Mouse (Mus musculus) C2C12 (cell line): ENCODE data around the gene Scarf2. TPM values are rescaled to one million over a fixed set of nuclear protein-coding genes. Genes with fewer than 3 reads are reported as not detected.

Experiments
- H3K27me3 ChIP-seq: one replicate; pipeline ENCODE4 v1.6.1; 2011; ENCODE audit not compliant: control insufficient read depth, insufficient read depth, insufficient read length
- H3K36me3 ChIP-seq: one replicate; pipeline ENCODE4 v1.6.1; 2011; ENCODE audit not compliant: control insufficient read depth, insufficient read depth
- H3K4me3 ChIP-seq: one replicate; pipeline ENCODE4 v1.5.1; 2011; ENCODE audit warnings: mild to moderate bottlenecking, control low read depth; ENCODE audit not compliant: poor library complexity, insufficient read depth, severe bottlenecking
- H3K79me2 ChIP-seq: one replicate; pipeline ENCODE4 v1.6.1; 2011; ENCODE audit not compliant: control insufficient read depth, insufficient read depth
- H3K79me3 ChIP-seq: one replicate; pipeline ENCODE4 v1.6.1; 2011; ENCODE audit warnings: low read depth, control low read depth
- H3ac ChIP-seq: one replicate; pipeline ENCODE3; 2011; ENCODE audit warnings: low read depth; ENCODE audit not compliant: control insufficient read depth, insufficient read length
- CEBPB ChIP-seq: IDR thresholded peaks from one replicate; pipeline ENCODE4 v1.6.1; 2011; ENCODE audit warnings: low read depth, mild to moderate bottlenecking, control low read depth, moderate library complexity
- CTCF ChIP-seq: IDR thresholded peaks from one replicate; pipeline ENCODE4 v1.5.1; 2011; ENCODE audit not compliant: control insufficient read depth, insufficient read depth, insufficient read length
- FOSL1 ChIP-seq: IDR thresholded peaks from one replicate; pipeline ENCODE4 v1.8.0; 2011; ENCODE audit warnings: mild to moderate bottlenecking, low read length; ENCODE audit not compliant: poor library complexity, insufficient read depth, severe bottlenecking
- MAX ChIP-seq: IDR thresholded peaks from one replicate; pipeline ENCODE4 v1.6.1; 2011; ENCODE audit warnings: mild to moderate bottlenecking, control low read depth
- MYOD1 ChIP-seq: IDR thresholded peaks from one replicate; pipeline ENCODE4 v1.6.1; 2011; ENCODE audit warnings: low read depth; ENCODE audit not compliant: control insufficient read depth, insufficient read length
- MYOG ChIP-seq: IDR thresholded peaks from one replicate; pipeline ENCODE4 v1.6.1; 2011; ENCODE audit not compliant: control insufficient read depth, insufficient read length; ENCODE audit errors: extremely low read depth
- USF1 ChIP-seq: IDR thresholded peaks from one replicate; pipeline ENCODE4 v1.6.1; 2011; ENCODE audit warnings: low read depth, mild to moderate bottlenecking, control low read depth, moderate library complexity
- polyA plus RNA-seq: library from polyadenylated mRNA; unstranded; fragments of >200 nt; fragmentation: generic; extraction: Trizol; gene quantifications from one replicate; pipeline ENCODE4 v1.2.1, GENCODE M21; 2012; ENCODE audit warnings: missing spikeins

The Scarf2 gene
- polyA plus RNA-seq, 1 experiment = 38.5 TPM

GRCm38 (mm10) chr16:17776828-17777227 lies 20.3 kb upstream of the Scarf2 start:
- Histone ChIP-seq H3K79me3 (no peaks in the 10 kb centered on the region), H3K4me3 (no peak overlapping the region), H3ac (no peak overlapping the region), H3K36me3 (peaks cover 4% of the 10 kb centered on the region), H3K79me2 (no peaks in the 10 kb centered on the region), H3K27me3 (no peaks in the 10 kb centered on the region)
- peak; percentile 10 for TF ChIP-seq CTCF
- no peak for TF ChIP-seq USF1
- no peak for TF ChIP-seq MYOG

DNA sequence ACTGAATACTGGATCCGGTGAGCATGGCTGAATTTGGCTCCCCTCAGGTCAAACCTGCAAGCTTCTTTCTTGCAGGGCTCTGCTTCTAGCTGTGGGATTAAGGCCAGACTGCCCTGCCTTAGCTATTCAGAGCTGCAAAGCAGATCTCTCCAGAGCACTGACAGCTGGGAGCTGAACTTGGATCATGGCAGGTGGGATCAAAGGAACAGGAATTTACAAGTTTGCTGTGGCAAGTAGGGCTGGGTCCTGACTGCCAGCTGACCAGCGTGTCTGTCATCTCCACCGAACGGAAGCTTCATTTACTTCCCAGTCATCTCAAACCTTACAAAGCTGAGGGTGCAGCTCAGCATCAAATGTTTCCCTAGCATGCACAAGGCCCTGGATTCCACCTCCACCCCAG lies 18.9 kb upstream of the Scarf2 start:
- Histone ChIP-seq H3ac (no peak overlapping the region), H3K36me3 (peaks cover 6% of the 10 kb centered on the region), H3K27me3 (no peaks in the 10 kb centered on the region), H3K79me3 (no peaks in the 10 kb centered on the region), H3K4me3 (no peak overlapping the region), H3K79me2 (no peaks in the 10 kb centered on the region)
- TF ChIP-seq MYOD1 = no peak
- TF ChIP-seq FOSL1 = no peak
- TF ChIP-seq MYOG = no peak
- TF ChIP-seq USF1 = no peak
- no peak for TF ChIP-seq CEBPB
- TF ChIP-seq MAX = no peak
- no peak for TF ChIP-seq CTCF

DNA sequence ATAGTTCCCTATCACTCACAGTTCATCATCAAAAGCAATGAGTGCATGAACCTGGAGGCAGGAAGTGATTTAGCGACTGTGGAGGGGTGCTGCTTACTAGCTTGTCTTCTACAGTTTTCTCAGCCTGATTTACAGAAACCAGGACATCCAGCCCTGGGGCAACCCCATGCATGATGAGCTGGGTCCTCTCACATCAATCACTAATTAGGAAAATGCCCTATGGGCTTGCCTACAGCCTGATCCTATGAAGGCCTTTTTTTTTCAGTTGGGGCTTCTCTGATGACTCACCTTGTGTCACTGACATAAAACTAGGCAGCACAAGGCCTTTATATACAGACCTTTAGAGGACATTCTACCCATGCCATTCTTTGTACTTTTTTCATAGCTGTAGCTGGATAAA lies 17.4 kb upstream of the Scarf2 start:
- no peaks in the 10 kb centered on the region for H3K79me2 ChIP-seq
- H3ac ChIP-seq = no peak overlapping the region
- no peaks in the 10 kb centered on the region for H3K79me3 ChIP-seq
- peaks cover 6% of the 10 kb centered on the region for H3K36me3 ChIP-seq
- no peak overlapping the region for H3K4me3 ChIP-seq
- TF ChIP-seq MAX = no peak
- no peak for TF ChIP-seq FOSL1
- no peak for TF ChIP-seq MYOG
- no peak for TF ChIP-seq MYOD1
- no peak for TF ChIP-seq CEBPB
- TF ChIP-seq CTCF = no peak
- no peak for TF ChIP-seq USF1
- no peaks in the 10 kb centered on the region for H3K27me3 ChIP-seq

- H3K79me3 ChIP-seq = no peaks in the 10 kb centered on the region
- H3K36me3 ChIP-seq = peaks cover 18% of the 10 kb centered on the region
- H3ac ChIP-seq = no peak overlapping the region
- no peaks in the 10 kb centered on the region for H3K27me3 ChIP-seq
- H3K4me3 ChIP-seq = no peak overlapping the region
- H3K79me2 ChIP-seq = no peaks in the 10 kb centered on the region
- TF ChIP-seq USF1 = no peak
- no peak for TF ChIP-seq CEBPB
- no peak for TF ChIP-seq CTCF
- no peak for TF ChIP-seq MAX
- no peak for TF ChIP-seq MYOD1
- no peak for TF ChIP-seq FOSL1
- no peak for TF ChIP-seq MYOG
Measured at GRCm38 (mm10) chr16:17785337-17785736, 11.7 kb upstream of the Scarf2 start.

GRCm38 (mm10) chr16:17792728-17793127 lies 4.4 kb upstream of the Scarf2 start:
- Histone ChIP-seq H3K27me3 (no peaks in the 10 kb centered on the region), H3K36me3 (peaks cover 16% of the 10 kb centered on the region)
- TF ChIP-seq USF1 (no peak), CTCF (no peak), MYOD1 (no peak), MAX (no peak), FOSL1 (no peak), CEBPB (no peak), MYOG (no peak)

GRCm38 (mm10) chr16:17794047-17794446 lies 3.0 kb upstream of the Scarf2 start:
- Histone ChIP-seq H3K79me3 (peaks cover 7% of the 10 kb centered on the region), H3K4me3 (no peak overlapping the region), H3K79me2 (peaks cover 16% of the 10 kb centered on the region), H3ac (no peak overlapping the region), H3K27me3 (no peaks in the 10 kb centered on the region), H3K36me3 (peaks cover 13% of the 10 kb centered on the region)
- TF ChIP-seq USF1 (no peak), CEBPB (no peak), MYOD1 (no peak), CTCF (no peak), FOSL1 (no peak), MYOG (no peak), MAX (no peak)

More at GRCm38 (mm10) chr16:17792728-17793127, 4.4 kb upstream of the Scarf2 start:
- Histone ChIP-seq H3K4me3 (no peak overlapping the region), H3ac (no peak overlapping the region), H3K79me2 (peaks cover 3% of the 10 kb centered on the region), H3K79me3 (peaks cover under 1% of the 10 kb centered on the region)
